Mouse (Mus musculus) thymus, postnatal 14 days (tissue): ENCODE results near the gene Smox.
"Not testable (repeated sequence)": the region's sequence is repeated elsewhere in the genome, so short reads cannot be mapped to it uniquely, and the experiment has no call there.

ENCODE experiments used
- DNase-seq: peaks from one replicate; pipeline ENCODE4 v3.0.0; 2021

The Smox gene

DNA sequence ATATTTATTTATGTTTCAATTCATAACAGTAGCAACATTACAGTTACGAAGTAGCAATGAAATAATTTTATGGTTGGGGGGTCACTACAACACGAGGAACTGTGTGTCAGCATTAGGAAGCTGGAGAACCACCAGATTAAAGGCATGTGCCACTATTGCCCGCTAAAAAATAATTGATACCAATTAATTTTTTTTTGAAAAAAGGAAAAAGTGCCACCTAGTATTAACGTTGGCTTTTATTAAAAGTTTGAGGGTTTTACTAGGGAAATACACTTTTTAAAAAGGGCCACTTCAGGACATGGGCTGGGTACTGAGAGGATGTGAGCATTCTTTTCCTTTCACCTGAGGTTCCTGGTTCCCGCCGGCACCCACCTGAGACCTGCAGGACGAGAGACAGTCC is at the start of gene Smox:
TSS of gene Smox (plus strand) at position 301 of the 400 bp plus-strand sequence.
- DNase-seq, result no peak

DNA sequence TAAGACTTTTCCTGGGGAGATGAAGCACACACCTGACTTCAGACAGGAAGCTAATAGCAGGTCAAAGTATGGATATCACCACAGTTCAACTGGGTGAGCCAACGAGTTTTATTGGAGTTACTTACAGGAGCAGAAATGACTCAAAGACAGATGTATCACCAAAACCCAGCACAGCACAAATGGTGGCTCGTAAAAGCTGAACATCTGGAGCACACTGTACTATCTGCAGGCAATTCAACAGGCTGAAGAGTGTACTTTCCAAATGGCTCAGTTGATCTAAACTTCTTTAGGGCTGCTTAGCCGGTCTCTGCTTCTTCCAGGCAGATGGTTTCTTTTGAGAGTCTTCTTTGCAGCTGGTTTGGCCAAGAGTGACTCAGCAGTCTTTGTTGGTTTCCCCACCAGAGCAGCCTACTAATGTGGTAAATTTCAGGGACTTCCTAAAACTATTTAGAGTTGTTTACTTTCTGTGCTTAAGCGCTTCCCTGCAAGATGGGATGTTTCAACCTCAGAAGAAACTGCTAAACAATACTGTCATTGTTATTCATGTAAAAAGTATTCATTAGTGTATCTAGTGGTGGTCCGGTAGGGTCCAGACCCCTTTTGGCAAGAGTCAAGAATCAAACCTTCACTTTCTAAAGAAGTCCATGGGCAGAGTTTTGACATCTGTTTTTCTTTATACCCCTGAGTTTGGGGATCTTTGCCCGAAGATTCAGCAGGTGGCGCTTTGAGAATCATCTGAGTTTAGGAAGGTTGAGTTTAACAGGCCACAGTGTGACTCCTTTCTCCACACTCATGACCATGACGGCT is 48.0 kb upstream of the Smox start:
- peak; percentile 24 for DNase-seq

DNA sequence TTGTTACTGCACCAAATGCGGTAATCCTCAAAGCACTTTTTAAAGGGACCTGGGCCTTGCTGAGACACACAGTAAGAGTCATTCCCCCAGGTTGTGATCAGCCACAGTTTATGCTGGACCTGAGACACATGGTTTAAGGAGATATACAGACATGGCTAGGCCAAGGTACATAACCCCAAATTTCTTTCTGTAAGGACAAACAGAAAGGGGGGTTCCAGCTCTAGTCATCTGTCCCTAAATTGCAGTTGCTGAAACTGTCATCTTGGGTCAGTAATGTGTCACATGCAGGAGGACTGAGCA is 47.5 kb upstream of the Smox start:
- no peak for DNase-seq

DNA sequence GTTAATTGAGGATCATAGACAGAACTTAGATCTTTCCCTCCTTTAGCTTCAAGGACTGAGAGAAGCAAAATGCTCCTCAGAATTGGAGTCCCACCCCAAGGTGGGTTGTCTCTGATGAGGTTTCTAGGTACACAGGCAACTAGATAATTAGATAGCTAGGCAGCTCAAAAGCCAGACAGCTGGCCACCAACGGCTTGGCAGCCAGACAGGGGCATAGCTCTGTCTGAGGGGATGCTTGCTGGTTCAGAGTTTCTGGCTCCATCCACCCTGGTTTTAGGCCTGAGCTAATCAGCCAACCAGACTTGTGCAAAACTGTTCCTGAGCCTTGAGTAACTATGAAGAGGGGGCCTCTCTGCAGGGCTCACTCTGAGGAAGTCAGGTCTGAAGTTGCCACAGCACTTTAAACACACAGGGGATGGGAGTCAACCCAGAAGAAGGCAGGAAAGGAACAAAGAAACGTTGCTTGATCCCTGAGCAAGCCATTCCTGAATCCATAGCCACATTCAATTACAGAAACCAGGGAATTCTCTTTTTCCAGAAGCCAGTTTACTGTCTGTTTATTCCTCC is 44.8 kb upstream of the Smox start:
- DNase-seq, result no peak

GRCm38 (mm10) chr2:131447566-131448330 is 43.5 kb upstream of the Smox start:
- DNase-seq, result no peak

GRCm38 (mm10) chr2:131448353-131448752 is 42.9 kb upstream of the Smox start:
- DNase-seq, result no peak

- DNase-seq, result no peak
These were observed 41.6 kb upstream of the Smox start for GRCm38 (mm10) chr2:131449720-131450119.

DNA sequence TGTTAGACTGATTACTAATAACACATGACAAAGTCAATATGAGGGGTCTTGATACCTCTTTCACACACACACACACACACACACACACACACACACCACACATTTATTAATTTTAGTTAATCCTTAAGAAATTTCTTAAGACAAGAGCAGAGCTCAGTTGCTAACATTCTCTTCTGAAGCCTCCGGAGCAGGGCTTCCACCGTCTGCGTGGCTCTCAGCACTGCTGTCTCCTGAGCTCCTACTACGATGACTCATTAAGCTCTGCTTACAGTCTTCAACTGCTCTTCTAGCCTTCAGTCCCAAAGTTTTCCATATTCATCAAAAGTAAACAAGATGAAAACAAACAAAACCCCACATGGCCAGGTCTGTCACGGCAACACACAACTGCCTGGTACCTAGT is 40.8 kb upstream of the Smox start:
- no peak for DNase-seq

DNA sequence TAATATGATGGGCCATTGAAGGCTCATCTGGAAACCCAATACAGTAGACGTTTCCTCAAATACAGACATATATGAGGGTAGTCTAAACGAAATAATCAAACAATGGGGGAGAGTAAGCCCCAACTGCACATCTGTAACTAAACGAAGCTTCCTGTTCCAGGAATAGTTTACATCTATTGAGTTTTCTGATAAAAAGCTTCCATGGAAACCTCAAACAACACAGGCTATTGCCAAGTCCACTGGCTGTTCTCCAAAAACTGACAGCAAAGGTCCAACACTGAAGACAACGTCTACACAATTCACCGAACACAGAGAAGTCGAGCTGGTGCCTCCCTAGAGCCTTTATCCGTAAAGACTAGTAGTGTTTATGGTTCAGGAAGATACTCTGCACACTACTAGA is 33.6 kb upstream of the Smox start:
- DNase-seq, result no peak

GRCm38 (mm10) chr2:131460946-131461682 is 30.2 kb upstream of the Smox start:
- DNase-seq, result no peak

DNA sequence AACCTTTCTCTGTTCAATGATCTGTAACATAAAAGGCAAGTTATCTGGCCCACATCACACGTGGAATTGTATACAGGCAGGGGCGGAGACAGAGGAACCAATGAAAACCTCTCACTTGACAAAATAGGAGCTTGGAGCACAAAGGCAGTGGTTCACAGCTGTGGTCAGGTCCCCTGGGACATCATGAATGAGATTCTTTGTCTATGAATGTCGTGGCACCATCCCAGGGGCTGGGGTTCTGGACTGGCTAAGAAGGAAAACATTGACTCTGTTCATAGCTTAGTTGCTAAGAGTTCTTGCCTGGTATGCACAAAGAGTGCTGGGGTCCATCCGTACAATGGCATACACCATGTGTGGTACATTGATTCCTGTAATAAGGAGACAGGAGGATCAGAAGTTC is 28.3 kb upstream of the Smox start:
- no peak for DNase-seq

DNA sequence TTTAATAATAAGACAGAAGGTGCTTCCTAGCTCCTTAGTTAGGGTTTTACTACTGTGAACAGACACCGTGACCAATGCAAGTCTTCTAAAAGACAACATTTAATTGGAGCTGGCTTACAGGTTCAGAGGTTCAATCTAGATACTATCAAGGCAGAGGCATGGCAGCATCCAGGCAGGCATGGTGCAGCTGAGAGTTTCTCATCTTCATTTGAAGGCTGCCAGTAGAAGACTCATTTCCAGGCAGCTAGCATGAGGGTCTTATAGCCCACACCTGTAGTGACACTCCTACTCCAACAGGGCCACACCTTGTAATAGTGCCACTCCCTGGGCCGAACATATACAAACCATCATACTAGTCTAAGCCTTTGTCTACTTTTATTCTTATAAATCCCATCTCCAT is 27.1 kb upstream of the Smox start:
- DNase-seq, result no peak

GRCm38 (mm10) chr2:131466732-131467131 is 24.6 kb upstream of the Smox start:
- DNase-seq, result no peak

- no peak for DNase-seq
These were observed 21.4 kb upstream of the Smox start for GRCm38 (mm10) chr2:131469916-131470315.

DNA sequence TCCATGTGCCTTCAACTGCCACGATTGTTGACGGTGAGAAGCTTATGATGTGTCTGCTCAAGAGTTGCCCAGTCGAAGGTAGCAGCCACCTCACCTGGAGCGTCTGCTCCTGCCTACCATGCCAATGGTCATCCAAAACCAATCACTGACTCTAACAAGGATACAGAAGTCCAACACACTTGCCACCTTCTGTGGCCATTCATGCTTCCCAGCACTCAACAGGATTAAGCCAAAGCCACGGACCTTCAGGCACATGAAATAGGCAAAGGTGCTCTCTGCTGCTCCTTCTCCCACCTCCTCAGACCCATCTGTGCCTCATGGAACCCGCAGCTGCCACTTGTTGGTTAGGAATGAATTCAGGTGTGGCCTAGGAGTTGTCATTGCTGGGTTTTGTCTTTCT is 17.5 kb upstream of the Smox start:
- DNase-seq, result no peak

DNA sequence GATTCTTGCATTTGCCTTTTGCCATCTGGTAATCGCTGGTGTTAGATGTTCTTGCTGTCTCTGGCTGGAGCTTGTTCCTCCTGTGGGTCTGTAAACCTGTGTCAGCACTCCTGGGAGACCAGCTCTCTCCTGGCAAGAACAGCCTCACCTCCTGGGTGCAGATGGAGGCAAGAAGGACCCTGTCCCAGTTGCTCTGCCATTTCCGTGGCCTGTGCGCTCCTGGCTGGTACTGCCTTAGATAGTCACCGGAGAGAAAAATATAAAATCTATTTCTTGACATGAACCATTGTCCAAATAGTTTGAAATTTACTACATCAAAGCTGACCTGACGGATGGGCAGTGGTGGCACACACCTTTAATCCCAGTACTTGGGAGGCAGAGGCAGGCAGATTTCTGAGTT is 14.2 kb upstream of the Smox start:
- DNase-seq, result not testable (repeated sequence)

DNA sequence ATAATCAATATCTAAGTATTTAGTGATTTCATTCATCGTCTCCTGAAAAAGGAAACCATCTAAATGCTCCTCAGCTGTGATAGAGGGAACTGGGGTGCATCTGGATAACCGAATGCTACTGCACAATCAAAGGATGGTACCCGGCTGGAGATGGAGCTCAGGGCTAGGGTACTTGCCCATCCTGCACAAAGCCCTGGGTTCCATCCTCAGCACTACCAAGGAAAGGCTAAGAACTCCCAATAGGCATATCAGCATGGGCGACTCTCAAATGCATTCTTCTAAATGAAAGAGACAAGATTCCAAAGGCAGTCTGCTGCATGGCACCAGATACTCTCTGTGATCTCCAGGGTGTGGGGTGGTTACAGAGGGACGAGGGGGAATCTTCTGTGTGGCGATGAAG is 13.4 kb upstream of the Smox start:
- DNase-seq, result no peak

DNA sequence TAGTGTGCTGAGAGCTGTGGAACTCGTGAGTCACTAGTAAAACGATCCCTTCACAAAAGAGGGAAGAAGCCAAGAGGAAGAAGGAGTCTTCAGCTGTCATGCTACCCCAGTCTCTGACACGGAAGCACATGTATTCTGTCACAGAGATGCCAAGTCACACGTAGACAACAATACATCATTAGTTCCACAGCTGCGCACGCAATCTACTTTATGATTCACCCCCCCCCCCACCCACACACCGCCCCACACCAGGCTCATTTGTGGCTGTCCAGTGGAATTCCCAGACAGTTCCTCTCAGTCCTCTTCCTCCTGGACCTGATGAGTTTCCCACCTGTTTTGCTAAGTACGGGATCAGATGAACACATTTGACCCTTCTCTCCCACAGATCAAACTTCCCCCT is 12.9 kb upstream of the Smox start:
- no peak for DNase-seq

- no peak for DNase-seq
These were observed 12.4 kb upstream of the Smox start for GRCm38 (mm10) chr2:131478916-131479315.

DNA sequence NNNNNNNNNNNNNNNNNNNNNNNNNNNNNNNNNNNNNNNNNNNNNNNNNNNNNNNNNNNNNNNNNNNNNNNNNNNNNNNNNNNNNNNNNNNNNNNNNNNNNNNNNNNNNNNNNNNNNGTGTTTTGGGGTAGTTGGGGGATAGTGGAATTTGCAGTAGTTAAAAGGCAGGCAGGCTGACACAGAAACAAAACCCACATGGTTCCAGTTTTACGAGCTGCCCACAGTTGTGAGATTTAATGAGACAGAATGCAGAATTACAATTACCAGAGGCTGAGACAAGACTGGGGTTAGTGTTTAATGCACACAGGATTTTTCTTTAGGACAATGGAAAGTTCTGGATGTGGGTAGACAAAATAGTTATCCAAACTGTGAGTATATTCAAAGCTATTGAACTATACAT is 9.6 kb upstream of the Smox start:
- no peak for DNase-seq

- no peak for DNase-seq
These were observed 8.8 kb upstream of the Smox start for GRCm38 (mm10) chr2:131482478-131482877.

DNA sequence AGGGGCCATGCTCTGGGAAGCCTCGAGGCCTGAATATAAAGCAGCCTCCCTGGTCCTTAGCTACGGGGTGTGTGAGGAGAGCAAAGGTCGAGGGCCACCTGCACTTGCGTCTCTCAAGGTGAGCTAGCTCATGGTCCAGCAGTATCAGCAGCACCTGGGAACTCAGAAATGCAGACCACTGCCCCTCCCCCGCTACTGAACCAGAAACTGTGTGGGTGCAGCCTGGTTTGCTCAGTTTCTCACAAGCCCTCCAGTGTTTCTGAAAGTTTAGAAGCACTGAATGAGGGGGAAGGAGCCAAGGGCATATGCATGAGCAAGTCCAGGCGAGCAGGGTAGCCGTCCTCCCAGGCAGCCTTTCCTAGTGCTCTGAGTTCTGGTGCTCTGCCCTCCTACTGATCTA is 7.7 kb upstream of the Smox start:
- no peak for DNase-seq

DNA sequence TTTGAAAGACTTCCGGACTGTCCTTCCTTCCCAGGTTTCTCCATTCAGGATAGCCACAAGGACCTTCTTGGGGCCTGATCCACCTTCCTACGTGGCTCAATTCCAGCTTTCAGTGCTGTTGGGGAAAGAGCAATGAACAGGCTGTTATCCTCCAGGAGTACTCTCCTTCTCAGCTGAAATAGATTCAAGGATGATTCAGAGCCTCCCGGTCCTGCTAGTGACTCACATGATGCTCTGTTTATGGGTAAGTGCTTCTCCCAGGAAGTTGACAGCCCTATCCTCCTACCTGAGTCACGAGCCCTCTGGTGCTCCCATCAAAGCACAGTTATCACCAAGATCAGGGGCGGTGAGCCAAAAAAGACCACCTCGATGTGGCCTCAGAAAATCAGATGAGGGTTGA is 7.1 kb upstream of the Smox start:
- DNase-seq, result no peak

- no peak for DNase-seq
These were observed 6.2 kb upstream of the Smox start for GRCm38 (mm10) chr2:131485126-131485525.
